Mouse (Mus musculus): ENCODE results near the gene D6Ertd527e. TPM values are rescaled to one million over a fixed set of nuclear protein-coding genes. Genes with fewer than 3 reads are reported as not detected.
"Not testable (repeated sequence)": the region's sequence is repeated elsewhere in the genome, so short reads cannot be mapped to it uniquely, and the experiment has no call there.

D6Ertd527e gene
- polyA plus RNA-seq, 1 experiment from 2014 or later: 0.12 TPM

- DNase-seq (ENCODE audit: low spot score); H3K27me3 ChIP-seq (replicated peaks; ENCODE audit: low read depth, poor library complexity, severe bottlenecking); H3K9me3 ChIP-seq; H3K4me1 ChIP-seq; H3K4me3 ChIP-seq; H3K27ac ChIP-seq (replicated peaks): not testable (repeated sequence)
- H3K36me3 ChIP-seq (replicated peaks): peaks cover 28% of the 10 kb centered on the region
- WGBS: 91% methylated on average over 8 of the region's 8 CpGs
These were observed 10.9 kb upstream of the D6Ertd527e start for GRCm38 (mm10) chr6:87093631-87094030.

GRCm38 (mm10) chr6:87099261-87099660 lies 5.3 kb upstream of the D6Ertd527e start:
- Histone ChIP-seq H3K36me3 (replicated peaks) (no peaks in the 10 kb centered on the region), H3K4me3 (no peak overlapping the region), H3K27me3 (replicated peaks; ENCODE audit: low read depth, poor library complexity, severe bottlenecking) (no peaks in the 10 kb centered on the region), H3K4me1 (peaks cover 31% of the 10 kb centered on the region), H3K27ac (replicated peaks) (no peak overlapping the region), H3K9me3 (no peaks in the 10 kb centered on the region)
- 24% methylated on average over 3 of the region's 3 CpGs for WGBS
- no peak for DNase-seq (ENCODE audit: low spot score)

GRCm38 (mm10) chr6:87099671-87100296 lies 4.8 kb upstream of the D6Ertd527e start:
- peak overlapping the region; percentile 55 for H3K27ac ChIP-seq (replicated peaks)
- WGBS: 70% methylated on average over 7 of the region's 7 CpGs
- H3K27me3 ChIP-seq (replicated peaks; ENCODE audit: low read depth, poor library complexity, severe bottlenecking): no peaks in the 10 kb centered on the region
- no peaks in the 10 kb centered on the region for H3K36me3 ChIP-seq (replicated peaks)
- no peaks in the 10 kb centered on the region for H3K9me3 ChIP-seq
- H3K4me1 ChIP-seq: peaks cover 31% of the 10 kb centered on the region
- no peak overlapping the region for H3K4me3 ChIP-seq
- no peak for DNase-seq (ENCODE audit: low spot score)

- 90% methylated on average over 9 of the region's 9 CpGs for WGBS
- Histone ChIP-seq H3K27ac (replicated peaks) (peak overlapping the region; percentile 55), H3K9me3 (no peaks in the 10 kb centered on the region), H3K4me1 (peaks cover 31% of the 10 kb centered on the region), H3K36me3 (replicated peaks) (no peaks in the 10 kb centered on the region), H3K4me3 (no peak overlapping the region), H3K27me3 (replicated peaks; ENCODE audit: low read depth, poor library complexity, severe bottlenecking) (no peaks in the 10 kb centered on the region)
- no peak for DNase-seq (ENCODE audit: low spot score)
These were observed 4.1 kb upstream of the D6Ertd527e start for GRCm38 (mm10) chr6:87100297-87101020.

- 12% methylated on average over 12 of the region's 12 CpGs for WGBS
- peak; percentile 87 for DNase-seq (ENCODE audit: low spot score)
- Histone ChIP-seq H3K27me3 (replicated peaks; ENCODE audit: low read depth, poor library complexity, severe bottlenecking) (no peaks in the 10 kb centered on the region), H3K4me1 (peaks cover 31% of the 10 kb centered on the region), H3K9me3 (no peaks in the 10 kb centered on the region), H3K4me3 (peak overlapping the region; percentile 44), H3K36me3 (replicated peaks) (no peaks in the 10 kb centered on the region), H3K27ac (replicated peaks) (peak overlapping the region; percentile 76)
These were observed 3.1 kb upstream of the D6Ertd527e start for GRCm38 (mm10) chr6:87101281-87101954.

GRCm38 (mm10) chr6:87101955-87102353 lies 2.6 kb upstream of the D6Ertd527e start:
- no peaks in the 10 kb centered on the region for H3K27me3 ChIP-seq (replicated peaks; ENCODE audit: low read depth, poor library complexity, severe bottlenecking)
- H3K36me3 ChIP-seq (replicated peaks): no peaks in the 10 kb centered on the region
- no peak overlapping the region for H3K4me3 ChIP-seq
- H3K4me1 ChIP-seq: peaks cover 31% of the 10 kb centered on the region
- DNase-seq (ENCODE audit: low spot score): no peak
- 36% methylated on average over 4 of the region's 4 CpGs for WGBS
- H3K9me3 ChIP-seq: no peaks in the 10 kb centered on the region
- H3K27ac ChIP-seq (replicated peaks): peak overlapping the region; percentile 21; the same call in 1 of the 2 replicates

GRCm38 (mm10) chr6:87102421-87102911 lies 2.1 kb upstream of the D6Ertd527e start:
- no peaks in the 10 kb centered on the region for H3K27me3 ChIP-seq (replicated peaks; ENCODE audit: low read depth, poor library complexity, severe bottlenecking)
- H3K4me1 ChIP-seq: peaks cover 31% of the 10 kb centered on the region
- H3K27ac ChIP-seq (replicated peaks): peak overlapping the region; percentile 21; the same call in 1 of the 2 replicates
- WGBS: 51% methylated on average over 7 of the region's 7 CpGs
- H3K9me3 ChIP-seq: no peaks in the 10 kb centered on the region
- DNase-seq (ENCODE audit: low spot score): no peak
- no peak overlapping the region for H3K4me3 ChIP-seq
- H3K36me3 ChIP-seq (replicated peaks): no peaks in the 10 kb centered on the region

GRCm38 (mm10) chr6:87103314-87103713 lies 1.2 kb upstream of the D6Ertd527e start:
- no peaks in the 10 kb centered on the region for H3K36me3 ChIP-seq (replicated peaks)
- H3K27me3 ChIP-seq (replicated peaks; ENCODE audit: low read depth, poor library complexity, severe bottlenecking): no peaks in the 10 kb centered on the region
- 98% methylated on average over 1 of the region's 1 CpGs for WGBS
- DNase-seq (ENCODE audit: low spot score): no peak
- H3K9me3 ChIP-seq: no peaks in the 10 kb centered on the region
- peaks cover 31% of the 10 kb centered on the region for H3K4me1 ChIP-seq
- no peak overlapping the region for H3K27ac ChIP-seq (replicated peaks)
- no peak overlapping the region for H3K4me3 ChIP-seq

- H3K27ac ChIP-seq (replicated peaks): 0 out of 2 replicates have a peak overlapping the region, but pooled peaks have one; percentile 7
- no peaks in the 10 kb centered on the region for H3K9me3 ChIP-seq
- H3K4me3 ChIP-seq: no peak overlapping the region
- 80% methylated on average over 1 of the region's 1 CpGs for WGBS
- DNase-seq (ENCODE audit: low spot score): no peak
- H3K36me3 ChIP-seq (replicated peaks): no peaks in the 10 kb centered on the region
- H3K4me1 ChIP-seq: peaks cover 12% of the 10 kb centered on the region
- no peaks in the 10 kb centered on the region for H3K27me3 ChIP-seq (replicated peaks; ENCODE audit: low read depth, poor library complexity, severe bottlenecking)
These were observed 6.9 kb downstream of the D6Ertd527e start for GRCm38 (mm10) chr6:87111493-87111892.

GRCm38 (mm10) chr6:87112125-87112524 lies 7.6 kb downstream of the D6Ertd527e start:
- H3K27me3 ChIP-seq (replicated peaks; ENCODE audit: low read depth, poor library complexity, severe bottlenecking): no peaks in the 10 kb centered on the region
- no peaks in the 10 kb centered on the region for H3K36me3 ChIP-seq (replicated peaks)
- 0 out of 2 replicates have a peak overlapping the region, but pooled peaks have one; percentile 7 for H3K27ac ChIP-seq (replicated peaks)
- H3K9me3 ChIP-seq: no peaks in the 10 kb centered on the region
- WGBS: 78% methylated on average over 6 of the region's 6 CpGs
- peaks cover 13% of the 10 kb centered on the region for H3K4me1 ChIP-seq
- H3K4me3 ChIP-seq: no peak overlapping the region
- no peak for DNase-seq (ENCODE audit: low spot score)

- WGBS: 86% methylated on average over 2 of the region's 2 CpGs
- H3K9me3 ChIP-seq: no peaks in the 10 kb centered on the region
These were observed 11.4 kb downstream of the D6Ertd527e start for GRCm38 (mm10) chr6:87115981-87116380.

GRCm38 (mm10) chr6:87116596-87116995 lies 12.1 kb downstream of the D6Ertd527e start:
- Histone ChIP-seq H3K4me3 (no peak overlapping the region), H3K36me3 (replicated peaks) (no peaks in the 10 kb centered on the region), H3K4me1 (peaks cover 21% of the 10 kb centered on the region), H3K27ac (replicated peaks) (no peak overlapping the region), H3K9me3 (no peaks in the 10 kb centered on the region), H3K27me3 (replicated peaks; ENCODE audit: low read depth, poor library complexity, severe bottlenecking) (no peaks in the 10 kb centered on the region)
- DNase-seq (ENCODE audit: low spot score): no peak
- WGBS: 86% methylated on average over 7 of the region's 7 CpGs

More at GRCm38 (mm10) chr6:87115981-87116380, 11.4 kb downstream of the D6Ertd527e start:
- no peaks in the 10 kb centered on the region for H3K27me3 ChIP-seq (replicated peaks; ENCODE audit: low read depth, poor library complexity, severe bottlenecking)
- H3K4me1 ChIP-seq: peaks cover 21% of the 10 kb centered on the region
- H3K4me3 ChIP-seq: no peak overlapping the region
- no peaks in the 10 kb centered on the region for H3K36me3 ChIP-seq (replicated peaks)
- no peak for DNase-seq (ENCODE audit: low spot score)
- H3K27ac ChIP-seq (replicated peaks): 0 out of 2 replicates have a peak overlapping the region, but pooled peaks have one; percentile 32
